Mouse (Mus musculus): ENCODE results near the gene Ubqln4. TPM values are rescaled to one million over a fixed set of nuclear protein-coding genes. Genes with fewer than 3 reads are reported as not detected.

Ubqln4 gene
- polyA plus RNA-seq, 1 experiment from 2014 or later: 68.5 TPM

GRCm38 (mm10) chr3:88531348-88532298 is 21.9 kb upstream of the Ubqln4 start:
- peak overlapping the region; percentile 99 for H3K9ac ChIP-seq
- peak overlapping the region; percentile 86 for H3K4me2 ChIP-seq
- H3K27ac ChIP-seq (ENCODE audit: low read depth): peak overlapping the region; percentile 98
- H3K36me3 ChIP-seq (ENCODE audit: insufficient read depth): peaks cover 15% of the 10 kb centered on the region
- ATAC-seq (ENCODE audit: insufficient read depth) (peak; percentile 81), DNase-seq (peak; percentile 92)
- peak overlapping the region; percentile 90 for H3K4me3 ChIP-seq (ENCODE audit: low read depth, low read length)
- H3K27me3 ChIP-seq (ENCODE audit: insufficient read depth, low read length): no peaks in the 10 kb centered on the region
- H3K4me1 ChIP-seq (ENCODE audit: insufficient read depth): peaks cover 29% of the 10 kb centered on the region
- no peak for TF ChIP-seq CTCF (IDR thresholded peaks at IDR 0.05; ENCODE audit: low read depth)
- H3K9me3 ChIP-seq (ENCODE audit: low read depth, low read length): no peaks in the 10 kb centered on the region
- WGBS: under 1% methylated on average over 59 of the region's 63 CpGs

DNA sequence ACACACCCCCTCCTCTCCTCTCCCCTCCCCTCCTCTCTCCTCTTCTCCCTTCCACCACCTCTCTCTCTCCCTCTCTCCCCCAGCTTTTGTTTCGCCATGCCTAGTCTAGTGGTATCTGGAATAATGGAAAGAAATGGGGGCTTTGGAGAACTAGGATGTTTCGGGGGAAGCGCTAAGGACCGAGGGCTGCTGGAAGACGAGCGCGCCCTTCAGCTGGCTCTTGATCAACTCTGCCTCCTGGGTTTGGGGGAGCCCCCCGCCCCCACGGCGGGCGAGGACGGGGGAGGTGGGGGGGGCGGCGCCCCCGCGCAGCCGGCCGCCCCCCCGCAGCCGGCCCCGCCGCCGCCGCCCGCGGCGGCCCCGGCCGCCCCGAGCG is 21.3 kb upstream of the Ubqln4 start, which contains the start of gene Mex3a:
TSS of gene Mex3a (plus strand) at position 97 of the 376 bp plus-strand sequence.
- DNase-seq: peak; percentile 53
- Histone ChIP-seq H3K27me3 (ENCODE audit: insufficient read depth, low read length) (no peaks in the 10 kb centered on the region), H3K36me3 (ENCODE audit: insufficient read depth) (peaks cover 22% of the 10 kb centered on the region), H3K4me2 (peak within 1 kb of the TSS; percentile 86), H3K4me3 (ENCODE audit: low read depth, low read length) (peak within 1 kb of the TSS; percentile 90), H3K27ac (ENCODE audit: low read depth) (peak within 1 kb of the TSS; percentile 98), H3K4me1 (ENCODE audit: insufficient read depth) (peaks cover 35% of the 10 kb centered on the region), H3K9me3 (ENCODE audit: low read depth, low read length) (no peaks in the 10 kb centered on the region), H3K9ac (peak within 1 kb of the TSS; percentile 99)
- no peak for TF ChIP-seq CTCF (IDR thresholded peaks at IDR 0.05; ENCODE audit: low read depth)
- under 1% methylated on average over 12 of the region's 31 CpGs for WGBS
- ATAC-seq (ENCODE audit: insufficient read depth): peak; percentile 3

DNA sequence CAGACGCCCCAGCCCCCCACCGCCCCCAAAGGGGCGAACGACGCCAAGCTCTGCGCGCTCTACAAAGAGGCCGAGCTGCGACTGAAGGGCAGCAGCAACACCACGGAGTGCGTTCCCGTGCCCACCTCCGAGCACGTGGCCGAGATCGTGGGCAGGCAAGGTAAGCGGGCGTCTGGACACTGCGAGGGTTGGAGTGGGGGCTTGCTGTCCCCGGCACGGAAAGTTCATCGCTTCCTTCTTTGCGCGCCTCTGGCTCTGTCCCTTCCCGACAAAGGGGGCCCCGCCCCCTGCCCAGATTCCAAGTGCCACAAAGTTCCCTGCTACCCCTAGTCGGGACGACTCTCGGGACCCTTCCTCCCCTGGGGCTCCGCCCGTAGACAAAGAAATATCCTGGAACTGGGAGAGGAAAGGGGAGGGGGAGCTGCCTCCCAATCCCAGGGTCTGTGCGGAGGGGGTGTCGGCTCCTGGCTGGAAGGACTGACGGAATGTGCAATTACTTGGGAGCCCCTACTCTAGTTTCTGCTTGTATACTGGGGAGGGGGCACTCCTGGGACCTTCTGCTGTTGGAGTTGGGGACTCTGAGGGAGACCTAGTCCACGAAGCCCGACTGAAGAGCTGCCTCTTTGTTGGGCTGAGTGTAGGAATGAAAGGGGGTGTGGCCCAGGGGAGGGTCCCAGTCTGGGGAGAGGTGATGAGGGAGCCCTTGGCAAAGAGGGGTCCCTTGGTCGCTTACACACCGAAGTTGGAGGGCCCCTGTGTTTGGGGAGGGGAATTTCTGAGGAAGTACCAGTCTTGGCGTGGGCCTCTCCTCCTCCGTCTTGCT is 20.7 kb upstream of the Ubqln4 start:
- peak; percentile 32 for ATAC-seq (ENCODE audit: insufficient read depth)
- WGBS: 0% methylated on average over 40 of the region's 40 CpGs
- TF ChIP-seq CTCF (IDR thresholded peaks at IDR 0.05; ENCODE audit: low read depth): no peak
- DNase-seq: peak; percentile 77
- no peaks in the 10 kb centered on the region for H3K27me3 ChIP-seq (ENCODE audit: insufficient read depth, low read length)
- peak overlapping the region; percentile 86 for H3K4me2 ChIP-seq
- H3K27ac ChIP-seq (ENCODE audit: low read depth): peak overlapping the region; percentile 98
- H3K4me3 ChIP-seq (ENCODE audit: low read depth, low read length): peak overlapping the region; percentile 90
- H3K36me3 ChIP-seq (ENCODE audit: insufficient read depth): peaks cover 28% of the 10 kb centered on the region
- H3K9me3 ChIP-seq (ENCODE audit: low read depth, low read length): no peaks in the 10 kb centered on the region
- peaks cover 35% of the 10 kb centered on the region for H3K4me1 ChIP-seq (ENCODE audit: insufficient read depth)
- peak overlapping the region; percentile 99 for H3K9ac ChIP-seq

GRCm38 (mm10) chr3:88533706-88534105 is 19.9 kb upstream of the Ubqln4 start:
- peak overlapping the region; percentile 99 for H3K9ac ChIP-seq
- WGBS: 4% methylated on average over 5 of the region's 5 CpGs
- ATAC-seq (ENCODE audit: insufficient read depth) (no peak), DNase-seq (no peak)
- H3K4me1 ChIP-seq (ENCODE audit: insufficient read depth): peaks cover 35% of the 10 kb centered on the region
- peaks cover 36% of the 10 kb centered on the region for H3K36me3 ChIP-seq (ENCODE audit: insufficient read depth)
- H3K4me2 ChIP-seq: peak overlapping the region; percentile 86
- TF ChIP-seq CTCF (IDR thresholded peaks at IDR 0.05; ENCODE audit: low read depth): no peak
- H3K4me3 ChIP-seq (ENCODE audit: low read depth, low read length): peak overlapping the region; percentile 90
- no peaks in the 10 kb centered on the region for H3K9me3 ChIP-seq (ENCODE audit: low read depth, low read length)
- peak overlapping the region; percentile 98 for H3K27ac ChIP-seq (ENCODE audit: low read depth)
- H3K27me3 ChIP-seq (ENCODE audit: insufficient read depth, low read length): no peaks in the 10 kb centered on the region

GRCm38 (mm10) chr3:88535005-88535404 is 18.6 kb upstream of the Ubqln4 start:
- no peaks in the 10 kb centered on the region for H3K27me3 ChIP-seq (ENCODE audit: insufficient read depth, low read length)
- 16% methylated on average over 3 of the region's 3 CpGs for WGBS
- peak overlapping the region; percentile 16; the same call in 1 of the 2 replicates for H3K27ac ChIP-seq (ENCODE audit: low read depth)
- H3K9ac ChIP-seq: peak overlapping the region; percentile 99
- DNase-seq (no peak), ATAC-seq (ENCODE audit: insufficient read depth) (no peak)
- peak overlapping the region; percentile 90 for H3K4me3 ChIP-seq (ENCODE audit: low read depth, low read length)
- no peak for TF ChIP-seq CTCF (IDR thresholded peaks at IDR 0.05; ENCODE audit: low read depth)
- peaks cover 28% of the 10 kb centered on the region for H3K4me1 ChIP-seq (ENCODE audit: insufficient read depth)
- no peaks in the 10 kb centered on the region for H3K9me3 ChIP-seq (ENCODE audit: low read depth, low read length)
- H3K4me2 ChIP-seq: peak overlapping the region; percentile 86
- H3K36me3 ChIP-seq (ENCODE audit: insufficient read depth): peaks cover 45% of the 10 kb centered on the region

- ATAC-seq (ENCODE audit: insufficient read depth): no peak
- Histone ChIP-seq H3K4me3 (ENCODE audit: low read depth, low read length) (peak overlapping the region; percentile 90), H3K9ac (peak overlapping the region; percentile 99), H3K4me1 (ENCODE audit: insufficient read depth) (peaks cover 26% of the 10 kb centered on the region), H3K27me3 (ENCODE audit: insufficient read depth, low read length) (no peaks in the 10 kb centered on the region), H3K4me2 (peak overlapping the region; percentile 86), H3K9me3 (ENCODE audit: low read depth, low read length) (no peaks in the 10 kb centered on the region), H3K36me3 (ENCODE audit: insufficient read depth) (peaks cover 51% of the 10 kb centered on the region), H3K27ac (ENCODE audit: low read depth) (peak overlapping the region; percentile 69; the same call in 1 of the 2 replicates)
- DNase-seq: no peak
- WGBS: 43% methylated on average over 4 of the region's 4 CpGs
- no peak for TF ChIP-seq CTCF (IDR thresholded peaks at IDR 0.05; ENCODE audit: low read depth)
Observed at GRCm38 (mm10) chr3:88535527-88535926, 18.0 kb upstream of the Ubqln4 start.

Data from lung, embryonic 14.5 days (tissue).